20 mouse cellular contexts compared by ENCODE assay signal in genomic region chr4:95304006-95304405, GRCm38 (mm10).
DNase-seq lines count a peak whose midpoint lies in the region; ATAC-seq and TF ChIP-seq lines count a peak whose summit lies in the region.
"Had no signal": no experiment of that assay in that cellular context is flagged by ENCODE, and none has a peak within 500 bp of the region (broad histone marks: within the 10 kb centered on the region; RNA-seq: fewer than 3 reads in every experiment).

No protein-coding gene starts in this region.

- H3K9me3 ChIP-seq in forebrain, postnatal 0 days (ENCODE audit: low read length): no peaks in the 10 kb centered on the region
- no peaks in the 10 kb centered on the region for H3K9me3 ChIP-seq in forebrain, embryonic 11.5 days (ENCODE audit: control insufficient read depth, low read length)
- no peaks in the 10 kb centered on the region for H3K9me3 ChIP-seq in midbrain, embryonic 11.5 days (ENCODE audit: control insufficient read depth, low read length)
- H3K9me3 ChIP-seq in midbrain, embryonic 15.5 days: no peaks in the 10 kb centered on the region
- H3K9me3 ChIP-seq in limb, embryonic 10.5 days (replicated peaks): no peaks in the 10 kb centered on the region
- H3K9me3 ChIP-seq: embryonic facial prominence, embryonic 12.5 days; heart, embryonic 15.5 days; hindbrain, embryonic 10.5 days; limb, embryonic 12.5 days; liver, embryonic 13.5 days; lung, embryonic 15.5 days; midbrain, embryonic 13.5 days had no signal

- no peak overlapping the region for H3K4me2 ChIP-seq in forebrain, postnatal 0 days (ENCODE audit: low read depth)
- no peak overlapping the region for H3K4me2 ChIP-seq in forebrain, embryonic 11.5 days (ENCODE audit: low read depth, low read length, severe bottlenecking)
- H3K4me2 ChIP-seq in midbrain, embryonic 11.5 days: no peak overlapping the region
- H3K4me2 ChIP-seq in midbrain, embryonic 15.5 days: no peak overlapping the region
- H3K4me2 ChIP-seq: embryonic facial prominence, embryonic 12.5 days; heart, embryonic 15.5 days; limb, embryonic 12.5 days; liver, embryonic 13.5 days; lung, embryonic 15.5 days; midbrain, embryonic 13.5 days had no signal

- H3K27me3 ChIP-seq in forebrain, postnatal 0 days (ENCODE audit: insufficient read depth, low read length): no peaks in the 10 kb centered on the region
- no peaks in the 10 kb centered on the region for H3K27me3 ChIP-seq in forebrain, embryonic 11.5 days (ENCODE audit: control insufficient read depth, insufficient read depth, low read length)
- H3K27me3 ChIP-seq in midbrain, embryonic 11.5 days (ENCODE audit: control insufficient read depth, insufficient read depth, low read length): no peaks in the 10 kb centered on the region
- H3K27me3 ChIP-seq in midbrain, embryonic 15.5 days (replicated peaks): no peaks in the 10 kb centered on the region
- H3K27me3 ChIP-seq in limb, embryonic 10.5 days (ENCODE audit: low read depth, poor library complexity, severe bottlenecking): no peaks in the 10 kb centered on the region
- H3K27me3 ChIP-seq: embryonic facial prominence, embryonic 12.5 days; heart, embryonic 15.5 days; limb, embryonic 12.5 days; liver, embryonic 13.5 days; lung, embryonic 15.5 days; midbrain, embryonic 13.5 days had no signal

- no peak overlapping the region for H3K27ac ChIP-seq in forebrain, postnatal 0 days (ENCODE audit: low read depth, low read length)
- H3K27ac ChIP-seq in forebrain, embryonic 11.5 days (ENCODE audit: low read depth, low read length): no peak overlapping the region
- no peak overlapping the region for H3K27ac ChIP-seq in midbrain, embryonic 11.5 days (ENCODE audit: low read depth, low read length)
- H3K27ac ChIP-seq in midbrain, embryonic 15.5 days: no peak overlapping the region
- H3K27ac ChIP-seq in limb, embryonic 10.5 days: no peak overlapping the region
- H3K27ac ChIP-seq: embryonic facial prominence, embryonic 12.5 days; heart, embryonic 15.5 days; hindbrain, embryonic 10.5 days; liver, embryonic 13.5 days; midbrain, embryonic 13.5 days had no signal

- TF ChIP-seq CTCF in forebrain, postnatal 0 days (IDR thresholded peaks at IDR 0.05; ENCODE audit: low read depth): no peak

- H3K4me1 ChIP-seq in forebrain, postnatal 0 days (ENCODE audit: insufficient read depth): no peaks in the 10 kb centered on the region
- no peaks in the 10 kb centered on the region for H3K4me1 ChIP-seq in forebrain, embryonic 11.5 days (replicated peaks; ENCODE audit: control insufficient read depth, insufficient read depth, low read length)
- no peaks in the 10 kb centered on the region for H3K4me1 ChIP-seq in midbrain, embryonic 11.5 days (ENCODE audit: control insufficient read depth, insufficient read depth, low read length)
- H3K4me1 ChIP-seq in midbrain, embryonic 15.5 days: no peaks in the 10 kb centered on the region
- peaks cover 6% of the 10 kb centered on the region; the same call in 1 of the 2 replicates for H3K4me1 ChIP-seq in limb, embryonic 10.5 days
- H3K4me1 ChIP-seq: midbrain, embryonic 13.5 days had no signal

- H3K9ac ChIP-seq in forebrain, postnatal 0 days: no peak overlapping the region
- H3K9ac ChIP-seq in forebrain, embryonic 11.5 days (ENCODE audit: low read length): no peak overlapping the region
- no peak overlapping the region for H3K9ac ChIP-seq in midbrain, embryonic 11.5 days (ENCODE audit: low read length)
- no peak overlapping the region for H3K9ac ChIP-seq in midbrain, embryonic 15.5 days
- H3K9ac ChIP-seq: embryonic facial prominence, embryonic 12.5 days; heart, embryonic 15.5 days; limb, embryonic 12.5 days; liver, embryonic 13.5 days; lung, embryonic 15.5 days; midbrain, embryonic 13.5 days had no signal

- H3K4me3 ChIP-seq in forebrain, postnatal 0 days (ENCODE audit: low read depth, low read length): no peak overlapping the region
- H3K4me3 ChIP-seq in forebrain, embryonic 11.5 days (ENCODE audit: low read depth, low read length): no peak overlapping the region
- H3K4me3 ChIP-seq in midbrain, embryonic 11.5 days (ENCODE audit: low read depth, low read length): no peak overlapping the region
- no peak overlapping the region for H3K4me3 ChIP-seq in midbrain, embryonic 15.5 days
- no peak overlapping the region for H3K4me3 ChIP-seq in limb, embryonic 10.5 days
- H3K4me3 ChIP-seq: embryonic facial prominence, embryonic 12.5 days; erythroblast, embryonic 14.5 days; heart, adult 2 months; heart, embryonic 15.5 days; hindbrain, embryonic 10.5 days; limb, embryonic 12.5 days; liver, embryonic 13.5 days; lung, embryonic 15.5 days; midbrain, embryonic 13.5 days; myocyte had no signal

- H3K36me3 ChIP-seq in forebrain, postnatal 0 days (ENCODE audit: insufficient read depth): no peaks in the 10 kb centered on the region
- no peaks in the 10 kb centered on the region for H3K36me3 ChIP-seq in forebrain, embryonic 11.5 days (ENCODE audit: control insufficient read depth, insufficient read depth, low read length)
- no peaks in the 10 kb centered on the region for H3K36me3 ChIP-seq in midbrain, embryonic 11.5 days (ENCODE audit: control insufficient read depth, insufficient read depth, low read length)
- H3K36me3 ChIP-seq in midbrain, embryonic 15.5 days (replicated peaks): no peaks in the 10 kb centered on the region
- H3K36me3 ChIP-seq in limb, embryonic 10.5 days: no peaks in the 10 kb centered on the region
- H3K36me3 ChIP-seq: embryonic facial prominence, embryonic 12.5 days; heart, embryonic 15.5 days; hindbrain, embryonic 10.5 days; limb, embryonic 12.5 days; liver, embryonic 13.5 days; lung, embryonic 15.5 days; midbrain, embryonic 13.5 days had no signal

- DNase-seq in forebrain, postnatal 0 days: peak; percentile 10
- DNase-seq in forebrain, embryonic 11.5 days (ENCODE audit: low spot score): no peak
- DNase-seq in midbrain, embryonic 11.5 days (ENCODE audit: low spot score, missing footprints): peak; percentile 53
- DNase-seq in kidney, adult 8-10 months: peak; percentile 77 to 82
- DNase-seq in limb, embryonic 10.5 days (ENCODE audit: low spot score): peak; percentile 17
- DNase-seq in lung, postnatal 36 days: no peak
- DNase-seq in natural killer cell, adult 2 months (ENCODE audit: low spot score in 2 of 2): no peak
- DNase-seq: cerebellum, adult 11 months; liver, embryonic 13.5 days; right cerebral cortex, postnatal 4 days had no signal

- WGBS in forebrain, postnatal 0 days: 66% methylated on average over 1 of the region's 1 CpGs
- 75% methylated on average over 1 of the region's 1 CpGs for WGBS in forebrain, embryonic 11.5 days
- WGBS in midbrain, embryonic 11.5 days: 70% methylated on average over 1 of the region's 1 CpGs
- WGBS in midbrain, embryonic 15.5 days: 79% methylated on average over 1 of the region's 1 CpGs
- WGBS in limb, embryonic 10.5 days: 82% methylated on average over 1 of the region's 1 CpGs

- no peak for ATAC-seq in forebrain, postnatal 0 days
- ATAC-seq in forebrain, embryonic 11.5 days (replicated peaks; ENCODE audit: low FRiP score): no peak
- ATAC-seq in midbrain, embryonic 11.5 days (ENCODE audit: low FRiP score): no peak
- no peak for ATAC-seq in midbrain, embryonic 15.5 days (replicated peaks)
- ATAC-seq: midbrain, embryonic 13.5 days had no signal

Comparison
In these comparisons a context has a peak if more than half of its experiments do, and no peak if none do; other contexts are left out.
1. DNase-seq: peak in forebrain, postnatal 0 days (single experiment), midbrain, embryonic 11.5 days (single experiment), kidney, adult 8-10 months (2 of 2) and limb, embryonic 10.5 days (single experiment); none in forebrain, embryonic 11.5 days (single experiment), lung, postnatal 36 days (single experiment) and natural killer cell, adult 2 months (0 of 2).